Mouse (Mus musculus): ENCODE data around the gene Gm7579. TPM values are rescaled to one million over a fixed set of nuclear protein-coding genes. Genes with fewer than 3 reads are reported as not detected.
"Not testable (repeated sequence)": the region's sequence is repeated elsewhere in the genome, so short reads cannot be mapped to it uniquely, and the experiment has no call there.

Gene Gm7579
- polyA plus RNA-seq (2015; fragmentation: Nextera tagmentation; extraction: Ambion mirVana) = not detected in 2 replicates

DNA sequence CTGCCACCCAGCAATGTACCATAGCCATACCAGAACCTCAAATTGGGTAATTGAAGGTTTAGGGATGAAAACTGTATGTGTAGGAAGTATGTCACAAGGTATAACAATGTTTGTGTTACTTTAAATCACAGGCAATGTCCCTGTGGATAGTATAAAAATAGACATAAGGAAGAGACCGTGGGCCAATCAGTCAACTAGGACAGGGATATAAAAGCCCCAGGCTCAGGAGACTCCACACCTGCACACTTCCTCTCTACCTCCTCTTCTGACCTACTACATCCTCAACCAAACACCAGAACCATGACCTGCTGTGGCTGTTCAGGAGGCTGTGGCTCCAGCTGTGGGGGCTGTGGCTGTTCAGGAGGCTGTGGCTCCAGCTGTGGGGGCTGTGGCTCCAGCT, at the start of gene Gm7579:
Gm7579 (plus strand) TSS at position 301 of the 400 bp plus-strand sequence.
- no peaks in the 10 kb centered on the region for H3K27me3 ChIP-seq (replicated peaks; ENCODE audit: control insufficient read depth, insufficient read depth, low read length)
- no peaks in the 10 kb centered on the region for H3K9me3 ChIP-seq (ENCODE audit: control insufficient read depth, low read length)
- H3K4me3 ChIP-seq (ENCODE audit: low read length) = no peak within 1 kb of the TSS
- no peaks in the 10 kb centered on the region for H3K4me1 ChIP-seq (ENCODE audit: control insufficient read depth, insufficient read depth, low read depth, low read length)
- no peaks in the 10 kb centered on the region for H3K36me3 ChIP-seq (ENCODE audit: control insufficient read depth, insufficient read depth, low read length)
- H3K9ac ChIP-seq (ENCODE audit: low read depth, low read length) = no peak within 1 kb of the TSS
- WGBS = 75% methylated on average over 1 of the region's 1 CpGs
- H3K27ac ChIP-seq (ENCODE audit: low read depth, low read length) = no peak within 1 kb of the TSS
- no peak within 1 kb of the TSS for H3K4me2 ChIP-seq (ENCODE audit: low read length)
- no peak for ATAC-seq

DNA sequence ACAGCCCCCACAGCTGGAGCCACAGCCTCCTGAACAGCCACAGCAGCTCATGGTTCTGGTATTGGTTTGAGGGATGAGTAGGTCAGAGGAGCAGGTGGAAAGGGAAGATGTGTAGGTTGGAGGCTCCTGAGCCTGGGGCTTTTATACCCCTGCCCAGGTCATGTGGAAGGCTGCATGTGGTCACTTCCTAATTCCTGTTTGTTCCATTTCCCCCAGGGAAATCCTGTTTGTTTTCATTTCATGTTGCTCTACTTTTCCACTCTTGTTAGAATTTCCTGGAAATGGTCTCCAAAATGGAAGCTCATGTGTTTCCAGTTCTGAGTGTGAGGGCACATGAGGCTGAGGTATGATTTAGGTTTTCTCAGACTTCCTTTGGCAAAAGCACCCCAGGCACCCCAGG, 46.0 kb upstream of the Gm7579 start, which contains the start of gene Gm4553:
Gm4553 (minus strand) TSS at position 101 of the 400 bp plus-strand sequence.
- H3K27me3 ChIP-seq (replicated peaks; ENCODE audit: control insufficient read depth, insufficient read depth, low read length); H3K4me3 ChIP-seq (ENCODE audit: low read length); H3K4me1 ChIP-seq (ENCODE audit: control insufficient read depth, insufficient read depth, low read depth, low read length); H3K9me3 ChIP-seq (ENCODE audit: control insufficient read depth, low read length); H3K36me3 ChIP-seq (ENCODE audit: control insufficient read depth, insufficient read depth, low read length); H3K9ac ChIP-seq (ENCODE audit: low read depth, low read length); H3K4me2 ChIP-seq (ENCODE audit: low read length); ATAC-seq; H3K27ac ChIP-seq (ENCODE audit: low read depth, low read length): not testable (repeated sequence)

DNA sequence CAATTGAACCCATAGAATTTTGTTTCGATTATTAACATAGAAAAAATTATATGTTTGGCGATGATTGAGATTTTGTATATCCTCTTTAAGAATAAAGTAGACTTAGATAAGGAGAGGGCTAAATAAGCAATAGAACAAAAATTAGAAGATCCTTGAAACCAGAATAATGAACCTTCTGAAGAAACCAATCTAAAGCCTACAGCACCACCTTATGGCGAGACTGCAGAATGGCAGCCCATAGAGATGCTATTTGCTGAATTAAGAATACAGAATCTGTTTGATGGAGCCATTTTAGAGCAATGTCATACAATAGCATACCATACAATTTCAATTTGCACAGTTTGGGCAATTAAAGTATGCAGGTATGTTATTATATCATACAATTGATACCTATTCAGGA, 41.8 kb upstream of the Gm7579 start:
- 48% methylated on average over 3 of the region's 3 CpGs for WGBS
- no peak for ATAC-seq
- H3K4me3 ChIP-seq (ENCODE audit: low read length) = no peak overlapping the region
- no peak overlapping the region for H3K4me2 ChIP-seq (ENCODE audit: low read length)
- no peaks in the 10 kb centered on the region for H3K27me3 ChIP-seq (replicated peaks; ENCODE audit: control insufficient read depth, insufficient read depth, low read length)
- H3K9ac ChIP-seq (ENCODE audit: low read depth, low read length) = no peak overlapping the region
- no peaks in the 10 kb centered on the region for H3K9me3 ChIP-seq (ENCODE audit: control insufficient read depth, low read length)
- no peaks in the 10 kb centered on the region for H3K4me1 ChIP-seq (ENCODE audit: control insufficient read depth, insufficient read depth, low read depth, low read length)
- no peak overlapping the region for H3K27ac ChIP-seq (ENCODE audit: low read depth, low read length)
- H3K36me3 ChIP-seq (ENCODE audit: control insufficient read depth, insufficient read depth, low read length) = no peaks in the 10 kb centered on the region

DNA sequence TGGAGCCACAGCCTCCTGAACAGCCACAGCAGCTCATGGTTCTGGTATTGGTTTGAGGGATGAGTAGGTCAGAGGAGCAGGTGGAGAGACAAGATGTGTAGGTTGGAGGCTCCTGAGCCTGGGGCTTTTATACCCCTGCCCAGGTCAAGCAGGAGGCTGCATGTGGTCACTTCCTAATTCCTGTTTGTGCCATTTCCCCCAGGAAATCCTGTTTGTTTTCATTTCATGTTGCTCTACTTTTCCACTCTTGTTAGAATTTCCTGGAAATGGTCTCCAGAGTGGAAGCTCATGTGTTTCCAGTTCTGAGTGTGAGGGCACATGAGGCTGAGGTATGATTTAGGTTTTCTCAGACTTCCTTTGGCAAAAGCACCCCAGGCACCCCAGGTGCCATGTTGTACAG, 35.8 kb upstream of the Gm7579 start, which contains the start of gene Krtap5-2:
Krtap5-2 (minus strand) TSS at position 101 of the 400 bp plus-strand sequence.
- not testable (repeated sequence) for ATAC-seq; H3K36me3 ChIP-seq (ENCODE audit: control insufficient read depth, insufficient read depth, low read length); H3K27me3 ChIP-seq (replicated peaks; ENCODE audit: control insufficient read depth, insufficient read depth, low read length); H3K4me2 ChIP-seq (ENCODE audit: low read length); H3K4me1 ChIP-seq (ENCODE audit: control insufficient read depth, insufficient read depth, low read depth, low read length); H3K27ac ChIP-seq (ENCODE audit: low read depth, low read length); H3K9me3 ChIP-seq (ENCODE audit: control insufficient read depth, low read length); H3K9ac ChIP-seq (ENCODE audit: low read depth, low read length); H3K4me3 ChIP-seq (ENCODE audit: low read length)

DNA sequence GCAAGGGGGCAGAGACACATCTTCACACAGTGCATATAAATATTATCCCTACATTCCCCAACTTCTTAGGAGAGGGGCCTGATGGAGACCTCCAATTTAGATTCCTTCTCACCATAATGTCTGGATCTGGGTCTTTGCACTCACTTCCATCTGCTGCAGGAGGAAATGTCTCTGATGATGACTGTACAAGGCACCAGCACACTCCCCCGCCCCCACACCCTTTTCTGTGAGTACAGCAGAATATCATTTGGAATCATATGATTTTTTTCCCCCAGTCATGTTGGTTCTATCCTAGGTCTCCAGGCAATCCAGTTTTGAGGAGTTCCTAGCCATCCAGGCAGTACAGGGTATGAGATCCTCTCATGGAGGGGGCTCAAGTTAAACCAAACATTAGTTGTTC, 33.0 kb upstream of the Gm7579 start:
- no peak overlapping the region for H3K4me3 ChIP-seq (ENCODE audit: low read length)
- 69% methylated on average over 1 of the region's 1 CpGs for WGBS

DNA sequence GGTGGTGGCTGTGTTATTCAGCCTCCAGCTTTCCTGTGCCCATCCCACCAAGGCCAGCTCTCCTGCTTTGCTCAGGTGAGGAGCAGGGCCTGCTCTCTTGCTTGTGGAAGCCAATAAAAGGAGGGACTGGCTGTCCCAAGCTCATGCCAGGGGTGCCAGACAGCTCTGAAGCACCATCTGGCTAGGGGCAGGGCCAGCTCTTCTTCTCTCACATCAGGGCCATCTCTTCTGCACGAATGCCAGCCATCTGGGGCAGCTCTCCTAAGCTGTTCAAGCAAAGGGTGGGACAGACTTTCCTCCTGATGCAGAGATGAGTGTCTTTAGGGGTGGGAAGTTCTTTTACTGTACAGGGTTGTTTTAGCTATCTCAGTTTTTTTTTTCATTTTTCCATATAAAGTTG, 30.6 kb upstream of the Gm7579 start:
- 63% methylated on average over 1 of the region's 1 CpGs for WGBS
- no peak for ATAC-seq
- no peak overlapping the region for H3K4me3 ChIP-seq (ENCODE audit: low read length)

More for the DNA sequence above, 33.0 kb upstream of the Gm7579 start:
- Histone ChIP-seq H3K27ac (ENCODE audit: low read depth, low read length) (no peak overlapping the region), H3K9me3 (ENCODE audit: control insufficient read depth, low read length) (no peaks in the 10 kb centered on the region), H3K9ac (ENCODE audit: low read depth, low read length) (no peak overlapping the region), H3K4me1 (ENCODE audit: control insufficient read depth, insufficient read depth, low read depth, low read length) (no peaks in the 10 kb centered on the region), H3K4me2 (ENCODE audit: low read length) (no peak overlapping the region), H3K36me3 (ENCODE audit: control insufficient read depth, insufficient read depth, low read length) (no peaks in the 10 kb centered on the region), H3K27me3 (replicated peaks; ENCODE audit: control insufficient read depth, insufficient read depth, low read length) (no peaks in the 10 kb centered on the region)
- ATAC-seq = no peak

DNA sequence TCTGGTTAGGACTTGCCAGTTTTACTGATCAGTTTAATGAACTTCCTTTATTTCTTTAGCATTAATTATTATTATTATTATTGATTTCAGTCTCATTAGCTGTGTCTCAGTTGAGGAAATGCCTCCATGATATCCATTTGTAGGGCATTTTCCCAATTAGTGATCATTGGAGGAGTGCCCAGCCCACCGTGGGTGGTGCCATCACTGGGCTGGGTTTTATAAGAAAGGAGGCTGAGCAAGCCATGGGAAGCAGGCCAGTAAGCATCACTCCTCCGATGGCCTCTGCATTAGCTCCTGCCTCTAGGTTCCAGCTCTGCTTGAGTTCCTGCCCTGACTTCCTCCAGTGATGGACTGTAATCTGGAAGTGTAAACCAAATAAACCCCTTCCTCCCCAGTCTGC, 23.5 kb upstream of the Gm7579 start:
- Histone ChIP-seq H3K9ac (ENCODE audit: low read depth, low read length) (no peak overlapping the region), H3K4me1 (ENCODE audit: control insufficient read depth, insufficient read depth, low read depth, low read length) (no peaks in the 10 kb centered on the region), H3K4me2 (ENCODE audit: low read length) (no peak overlapping the region), H3K27me3 (replicated peaks; ENCODE audit: control insufficient read depth, insufficient read depth, low read length) (no peaks in the 10 kb centered on the region), H3K36me3 (ENCODE audit: control insufficient read depth, insufficient read depth, low read length) (no peaks in the 10 kb centered on the region), H3K9me3 (ENCODE audit: control insufficient read depth, low read length) (no peaks in the 10 kb centered on the region), H3K27ac (ENCODE audit: low read depth, low read length) (no peak overlapping the region), H3K4me3 (ENCODE audit: low read length) (no peak overlapping the region)
- WGBS = 47% methylated on average over 2 of the region's 2 CpGs
- no peak for ATAC-seq

More for the DNA sequence above, 30.6 kb upstream of the Gm7579 start:
- Histone ChIP-seq H3K27me3 (replicated peaks; ENCODE audit: control insufficient read depth, insufficient read depth, low read length) (no peaks in the 10 kb centered on the region), H3K36me3 (ENCODE audit: control insufficient read depth, insufficient read depth, low read length) (no peaks in the 10 kb centered on the region), H3K4me2 (ENCODE audit: low read length) (no peak overlapping the region), H3K9me3 (ENCODE audit: control insufficient read depth, low read length) (no peaks in the 10 kb centered on the region), H3K9ac (ENCODE audit: low read depth, low read length) (no peak overlapping the region), H3K27ac (ENCODE audit: low read depth, low read length) (no peak overlapping the region), H3K4me1 (ENCODE audit: control insufficient read depth, insufficient read depth, low read depth, low read length) (no peaks in the 10 kb centered on the region)

DNA sequence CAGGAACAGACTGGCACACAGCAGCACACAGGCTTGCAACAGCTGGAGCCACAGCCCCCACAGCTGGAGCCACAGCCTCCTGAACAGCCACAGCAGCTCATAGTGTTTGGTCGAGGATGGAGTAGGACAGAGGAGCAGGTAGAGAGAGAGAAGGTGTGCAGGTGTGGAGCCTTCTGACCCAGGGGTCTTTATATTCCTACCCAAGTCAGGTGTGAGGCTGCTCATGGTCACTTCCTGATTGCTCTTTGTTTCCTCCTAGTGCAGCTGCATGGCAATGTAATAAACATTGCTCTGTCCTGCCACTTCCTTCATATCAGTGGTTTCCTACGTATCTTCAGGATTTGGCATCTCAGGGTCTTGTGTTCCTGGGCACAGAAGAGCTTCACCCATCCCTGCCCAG, 21.4 kb upstream of the Gm7579 start, which contains the start of gene Gm10153:
Gm10153 (minus strand) TSS at position 101 of the 400 bp plus-strand sequence.
- no peak for ATAC-seq
- H3K4me3 ChIP-seq (ENCODE audit: low read length) = no peak within 1 kb of the TSS
- no peaks in the 10 kb centered on the region for H3K9me3 ChIP-seq (ENCODE audit: control insufficient read depth, low read length)
- no peak within 1 kb of the TSS for H3K27ac ChIP-seq (ENCODE audit: low read depth, low read length)
- no peaks in the 10 kb centered on the region for H3K36me3 ChIP-seq (ENCODE audit: control insufficient read depth, insufficient read depth, low read length)
- H3K4me2 ChIP-seq (ENCODE audit: low read length) = no peak within 1 kb of the TSS
- no peaks in the 10 kb centered on the region for H3K27me3 ChIP-seq (replicated peaks; ENCODE audit: control insufficient read depth, insufficient read depth, low read length)
- H3K9ac ChIP-seq (ENCODE audit: low read depth, low read length) = no peak within 1 kb of the TSS
- H3K4me1 ChIP-seq (ENCODE audit: control insufficient read depth, insufficient read depth, low read depth, low read length) = no peaks in the 10 kb centered on the region
- 61% methylated on average over 2 of the region's 2 CpGs for WGBS

DNA sequence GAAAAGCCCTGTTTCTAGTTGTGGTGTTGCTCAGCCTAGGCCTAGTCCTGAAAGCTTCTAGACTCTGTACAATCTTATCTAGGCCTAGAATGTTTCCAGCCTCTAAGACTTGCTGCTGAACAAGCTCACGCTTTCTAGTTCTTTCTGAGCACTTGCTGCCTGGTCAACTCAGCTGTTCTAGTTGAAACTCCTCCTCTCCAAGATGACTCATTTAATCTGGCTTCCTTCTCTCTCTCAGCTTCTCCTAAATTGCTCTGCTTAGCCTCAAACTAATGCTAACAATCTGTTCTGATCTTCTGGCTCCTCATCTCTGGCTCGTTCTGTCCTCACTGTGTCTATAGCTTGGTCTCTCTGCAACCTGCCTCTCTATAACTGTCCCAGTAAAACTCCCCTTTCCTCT, 12.9 kb upstream of the Gm7579 start:
- Histone ChIP-seq H3K9me3 (ENCODE audit: control insufficient read depth, low read length) (no peaks in the 10 kb centered on the region), H3K4me3 (ENCODE audit: low read length) (no peak overlapping the region), H3K9ac (ENCODE audit: low read depth, low read length) (no peak overlapping the region), H3K27me3 (replicated peaks; ENCODE audit: control insufficient read depth, insufficient read depth, low read length) (no peaks in the 10 kb centered on the region), H3K4me1 (ENCODE audit: control insufficient read depth, insufficient read depth, low read depth, low read length) (no peaks in the 10 kb centered on the region), H3K27ac (ENCODE audit: low read depth, low read length) (no peak overlapping the region), H3K4me2 (ENCODE audit: low read length) (no peak overlapping the region), H3K36me3 (ENCODE audit: control insufficient read depth, insufficient read depth, low read length) (no peaks in the 10 kb centered on the region)
- WGBS = 77% methylated on average over 2 of the region's 2 CpGs
- ATAC-seq = no peak

DNA sequence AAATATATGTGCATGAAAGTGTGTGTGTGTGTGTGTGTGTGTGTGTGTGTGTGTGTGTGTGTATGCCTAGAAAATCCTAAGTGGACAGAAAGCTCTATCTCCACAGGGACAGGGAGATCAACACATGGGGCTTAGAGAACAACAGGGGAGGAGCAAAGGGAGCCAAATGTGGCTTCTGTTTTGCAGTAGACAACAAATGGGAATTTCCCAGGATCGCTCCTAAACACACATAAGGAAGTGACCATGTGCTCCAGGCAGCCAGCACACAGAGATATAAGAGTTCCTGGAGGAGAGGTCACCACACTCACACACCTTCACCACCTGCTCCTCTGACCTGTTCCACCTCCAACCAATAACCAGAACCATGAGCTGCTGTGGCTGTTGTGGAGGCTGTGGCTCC, 10.6 kb upstream of the Gm7579 start, which contains the start of gene Krtap5-3:
Krtap5-3 (plus strand) TSS at position 301 of the 400 bp plus-strand sequence.
- ATAC-seq = no peak
- Histone ChIP-seq H3K27ac (ENCODE audit: low read depth, low read length) (no peak within 1 kb of the TSS), H3K9me3 (ENCODE audit: control insufficient read depth, low read length) (no peaks in the 10 kb centered on the region), H3K27me3 (replicated peaks; ENCODE audit: control insufficient read depth, insufficient read depth, low read length) (no peaks in the 10 kb centered on the region), H3K9ac (ENCODE audit: low read depth, low read length) (no peak within 1 kb of the TSS), H3K4me2 (ENCODE audit: low read length) (no peak within 1 kb of the TSS), H3K36me3 (ENCODE audit: control insufficient read depth, insufficient read depth, low read length) (no peaks in the 10 kb centered on the region), H3K4me3 (ENCODE audit: low read length) (no peak within 1 kb of the TSS), H3K4me1 (ENCODE audit: control insufficient read depth, insufficient read depth, low read depth, low read length) (no peaks in the 10 kb centered on the region)
- 73% methylated on average over 1 of the region's 1 CpGs for WGBS

Data from hindbrain, embryonic 16.5 days (tissue).